Mouse (Mus musculus) limb, embryonic 14.5 days (tissue): Measurements from ENCODE around the gene Efna5. TPM values are rescaled to one million over a fixed set of nuclear protein-coding genes. Genes with fewer than 3 reads are reported as not detected.

Experiments
- ATAC-seq: fragments of 200-750 bp; cut with Nextera tagmentation; 2 replicates; pipeline ENCODE4 v1.8.0; 2017; ENCODE audit warnings: low read depth, moderate number of reproducible peaks, moderate TSS enrichment; ENCODE audit not compliant: low FRiP score
- DNase-seq: peaks from one replicate; pipeline ENCODE4 v3.0.0-alpha.2; 2015; ENCODE audit warnings: low spot score
- H3K27ac ChIP-seq: fragments of 300-500 bp; sonication (generic); replicated peaks from 2 replicates; pipeline ENCODE4 v1.5.1; 2014; ENCODE audit warnings: low read depth, mild to moderate bottlenecking, low read length, moderate library complexity, mixed read lengths
- H3K27me3 ChIP-seq: fragments of 300-500 bp; sonication (generic); 2 replicates; pipeline ENCODE4 v1.6.1; 2014; ENCODE audit warnings: low read length, mixed read lengths; ENCODE audit not compliant: control insufficient read depth, insufficient read depth
- H3K36me3 ChIP-seq: fragments of 300-500 bp; sonication (generic); 2 replicates; pipeline ENCODE4 v1.6.1; 2014; ENCODE audit warnings: mild to moderate bottlenecking, low read length, moderate library complexity, mixed read lengths; ENCODE audit not compliant: control insufficient read depth, insufficient read depth
- H3K4me1 ChIP-seq: fragments of 300-500 bp; sonication (generic); 2 replicates; pipeline ENCODE4 v1.6.1; 2014; ENCODE audit warnings: antibody characterized with exemption, low read length, mixed read lengths; ENCODE audit not compliant: control insufficient read depth, insufficient read depth
- H3K4me2 ChIP-seq: fragments of 300-500 bp; sonication (generic); replicated peaks from 2 replicates; pipeline ENCODE4 v1.6.1; 2014; ENCODE audit warnings: low read depth, mild to moderate bottlenecking, low read length, moderate library complexity; ENCODE audit not compliant: severe bottlenecking
- H3K4me3 ChIP-seq: fragments of 300-500 bp; sonication (generic); replicated peaks from 2 replicates; pipeline ENCODE4 v1.5.1; 2014; ENCODE audit warnings: low read length
- H3K9ac ChIP-seq: fragments of 300-500 bp; sonication (generic); 2 replicates; pipeline ENCODE4 v1.6.1; 2014; ENCODE audit warnings: mild to moderate bottlenecking, low read depth, low read length, moderate library complexity; ENCODE audit not compliant: severe bottlenecking
- H3K9me3 ChIP-seq: fragments of 300-500 bp; sonication (generic); 2 replicates; pipeline ENCODE4 v1.6.1; 2016; ENCODE audit warnings: low read length; ENCODE audit not compliant: control insufficient read depth
- POLR2A ChIP-seq: fragments of 200-500 bp; IDR thresholded peaks from 2 replicates; pipeline ENCODE4 v1.8.0; 2012; ENCODE audit warnings: inconsistent platforms, mild to moderate bottlenecking, moderate library complexity, borderline replicate concordance; ENCODE audit not compliant: insufficient read depth, insufficient read length; ENCODE audit errors: extremely low read depth
- WGBS: fragments of 180-500 bp; shearing (Covaris S2); extraction: QIAGEN DNeasy Blood & Tissue Kit; methylation state at CpG from one replicate; pipeline ENCODE4 v1.1.7; 2014; 5-methylcytosine and 5-hydroxymethylcytosine counted together
- polyA plus RNA-seq, 2 experiments: library from polyadenylated mRNA; depleted of rRNA in 1 of 2; stranded (reverse) in 1 of 2; unstranded in 1 of 2; fragments of >200 nt; fragmentation: Nextera tagmentation in 1 of 2; extraction: Ambion mirVana in 1 of 2; gene quantifications; 2 replicates each; pipeline versions ENCODE4 v1.2.1 to v1.2.3; 2012 to 2014

The Efna5 gene
- polyA plus RNA-seq, 2 experiments: 22.8 to 64.8 TPM

GRCm38 (mm10) chr17:62821219-62821618 lies 59.9 kb downstream of the Efna5 start:
- Histone ChIP-seq H3K4me1 (peaks cover 48% of the 10 kb centered on the region), H3K4me2 (no peak overlapping the region), H3K27ac (no peak overlapping the region), H3K9me3 (no peaks in the 10 kb centered on the region), H3K9ac (no peak overlapping the region), H3K4me3 (no peak overlapping the region), H3K36me3 (no peaks in the 10 kb centered on the region), H3K27me3 (no peaks in the 10 kb centered on the region)
- ATAC-seq (no peak), DNase-seq (no peak)
- TF ChIP-seq POLR2A: no peak
- WGBS: 78% methylated on average over 11 of the region's 11 CpGs

- Histone ChIP-seq H3K36me3 (no peaks in the 10 kb centered on the region), H3K4me3 (no peak overlapping the region), H3K4me2 (no peak overlapping the region), H3K9ac (no peak overlapping the region), H3K27ac (no peak overlapping the region), H3K4me1 (peaks cover 48% of the 10 kb centered on the region), H3K27me3 (no peaks in the 10 kb centered on the region), H3K9me3 (no peaks in the 10 kb centered on the region)
- 82% methylated on average over 5 of the region's 5 CpGs for WGBS
- ATAC-seq: no peak
- TF ChIP-seq POLR2A: no peak
- DNase-seq: no peak
Measured at GRCm38 (mm10) chr17:62819931-62820330, 61.2 kb downstream of the Efna5 start.

DNA sequence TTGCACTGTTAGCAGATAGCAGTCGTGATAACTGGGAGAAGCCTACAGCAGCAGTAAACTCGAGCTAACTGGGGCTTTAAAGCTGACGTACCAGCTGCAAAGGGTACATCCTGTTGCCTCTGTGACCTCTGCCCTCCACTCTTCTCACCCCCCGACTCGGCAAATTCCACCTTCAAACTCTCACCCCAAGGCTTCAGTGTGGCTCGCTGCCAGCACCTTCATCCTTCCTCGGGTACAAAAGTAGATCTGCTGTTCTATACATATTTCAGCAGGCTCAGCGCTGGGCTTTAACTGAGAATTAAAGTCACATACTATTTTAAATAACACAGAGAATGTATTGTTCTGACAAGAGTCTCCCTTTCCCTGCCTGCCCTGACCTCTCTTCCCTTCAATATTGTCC lies 62.3 kb downstream of the Efna5 start:
- 9% methylated on average over 8 of the region's 8 CpGs for WGBS
- Histone ChIP-seq H3K4me2 (peak overlapping the region; percentile 13), H3K36me3 (no peaks in the 10 kb centered on the region), H3K27ac (peak overlapping the region; percentile 21; the same call in 1 of the 2 replicates), H3K4me3 (no peak overlapping the region), H3K9ac (no peak overlapping the region), H3K27me3 (no peaks in the 10 kb centered on the region), H3K9me3 (no peaks in the 10 kb centered on the region), H3K4me1 (peaks cover 48% of the 10 kb centered on the region)
- no peak for TF ChIP-seq POLR2A
- DNase-seq: peak; percentile 24
- ATAC-seq: no peak

DNA sequence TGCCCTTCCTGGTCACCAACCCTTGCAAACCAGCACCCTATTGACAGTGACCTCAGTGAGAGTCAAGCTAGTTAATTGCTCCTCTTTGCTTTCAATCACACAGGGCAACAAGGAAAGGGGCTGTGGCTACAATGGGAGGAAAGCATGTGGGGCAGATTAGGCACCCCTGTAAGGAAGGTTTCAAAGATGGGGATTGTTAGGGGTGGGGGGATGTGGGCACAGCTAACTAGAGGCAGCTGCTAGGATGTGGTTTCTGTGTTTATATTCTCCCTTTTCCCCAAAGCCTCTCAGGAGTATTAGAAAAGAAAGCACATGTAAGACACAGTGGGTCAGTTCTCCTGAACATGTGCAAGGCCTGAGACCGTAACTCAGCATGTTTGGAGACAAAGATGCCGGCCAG lies 62.8 kb downstream of the Efna5 start:
- no peak for ATAC-seq

DNA sequence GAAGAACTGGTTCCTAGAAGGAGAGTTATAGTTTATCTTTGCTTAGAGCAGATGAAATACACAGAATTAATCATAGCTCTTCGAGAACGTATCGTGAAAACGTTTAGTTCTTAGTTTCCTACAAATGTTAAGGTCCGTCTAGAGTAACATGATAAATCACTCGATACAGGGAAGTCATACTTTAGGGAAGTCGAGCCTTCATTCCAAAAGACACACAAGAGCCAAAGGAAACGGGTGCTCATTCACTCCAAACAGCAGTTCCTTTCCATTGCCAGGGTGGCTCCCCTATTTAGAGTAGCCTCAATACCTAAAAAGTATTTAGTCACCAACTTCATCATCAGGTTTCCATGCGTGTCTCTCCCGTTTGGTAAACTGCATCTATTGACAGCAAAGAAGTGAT lies 64.2 kb downstream of the Efna5 start:
- no peak overlapping the region for H3K27ac ChIP-seq
- H3K36me3 ChIP-seq: no peaks in the 10 kb centered on the region
- no peak for DNase-seq
- no peak for ATAC-seq
- 66% methylated on average over 10 of the region's 10 CpGs for WGBS
- no peak overlapping the region for H3K9ac ChIP-seq
- TF ChIP-seq POLR2A: no peak
- H3K9me3 ChIP-seq: no peaks in the 10 kb centered on the region
- no peak overlapping the region for H3K4me3 ChIP-seq
- peaks cover 45% of the 10 kb centered on the region for H3K4me1 ChIP-seq
- no peaks in the 10 kb centered on the region for H3K27me3 ChIP-seq
- no peak overlapping the region for H3K4me2 ChIP-seq

More for the DNA sequence above, 62.8 kb downstream of the Efna5 start:
- Histone ChIP-seq H3K27ac (no peak overlapping the region), H3K4me2 (peak overlapping the region; percentile 13; the same call in 1 of the 2 replicates), H3K27me3 (no peaks in the 10 kb centered on the region), H3K36me3 (no peaks in the 10 kb centered on the region), H3K4me1 (peaks cover 48% of the 10 kb centered on the region), H3K9me3 (no peaks in the 10 kb centered on the region), H3K4me3 (no peak overlapping the region), H3K9ac (no peak overlapping the region)
- WGBS: 40% methylated on average over 2 of the region's 2 CpGs
- DNase-seq: no peak
- TF ChIP-seq POLR2A: no peak

GRCm38 (mm10) chr17:62813461-62813860 lies 67.7 kb downstream of the Efna5 start:
- no peak overlapping the region for H3K9ac ChIP-seq
- H3K27ac ChIP-seq: no peak overlapping the region
- no peak overlapping the region for H3K4me2 ChIP-seq
- H3K4me1 ChIP-seq: peaks cover 22% of the 10 kb centered on the region
- DNase-seq: no peak
- ATAC-seq: no peak
- H3K9me3 ChIP-seq: no peaks in the 10 kb centered on the region
- no peaks in the 10 kb centered on the region for H3K27me3 ChIP-seq
- TF ChIP-seq POLR2A: no peak
- no peaks in the 10 kb centered on the region for H3K36me3 ChIP-seq
- WGBS: 85% methylated on average over 6 of the region's 6 CpGs
- H3K4me3 ChIP-seq: no peak overlapping the region
